Mouse (Mus musculus) lung, adult 18-20 months (tissue): Measurements from ENCODE around the gene Nop58.
"Not testable (repeated sequence)": the region's sequence is repeated elsewhere in the genome, so short reads cannot be mapped to it uniquely, and the experiment has no call there.

Experiments used
- DNase-seq, 2 experiments: peaks; one replicate each; pipeline ENCODE4 v3.0.0; 2022; ENCODE audit warnings: mixed read lengths in 2 of 2

The Nop58 gene

DNA sequence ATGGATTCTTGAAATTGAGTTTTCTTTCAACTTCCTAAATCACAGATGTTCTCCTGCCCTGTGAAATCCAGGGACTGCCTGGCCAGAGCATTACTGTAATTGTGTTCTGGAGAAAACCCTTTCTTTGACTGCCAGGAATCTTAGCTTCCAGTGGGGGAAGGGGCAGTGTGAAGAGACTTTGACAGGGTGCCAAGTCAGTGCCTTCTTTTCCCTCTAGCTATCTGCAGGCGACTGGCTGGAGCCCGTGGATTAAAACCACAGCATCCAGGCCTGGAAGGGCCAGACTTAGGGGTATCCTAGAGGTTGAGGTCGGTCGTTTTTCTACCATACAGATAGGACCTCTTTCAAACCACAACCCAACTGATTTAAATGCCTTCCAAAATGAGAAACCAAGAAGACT, 40.9 kb downstream of the Nop58 start:
- no peak for DNase-seq

DNA sequence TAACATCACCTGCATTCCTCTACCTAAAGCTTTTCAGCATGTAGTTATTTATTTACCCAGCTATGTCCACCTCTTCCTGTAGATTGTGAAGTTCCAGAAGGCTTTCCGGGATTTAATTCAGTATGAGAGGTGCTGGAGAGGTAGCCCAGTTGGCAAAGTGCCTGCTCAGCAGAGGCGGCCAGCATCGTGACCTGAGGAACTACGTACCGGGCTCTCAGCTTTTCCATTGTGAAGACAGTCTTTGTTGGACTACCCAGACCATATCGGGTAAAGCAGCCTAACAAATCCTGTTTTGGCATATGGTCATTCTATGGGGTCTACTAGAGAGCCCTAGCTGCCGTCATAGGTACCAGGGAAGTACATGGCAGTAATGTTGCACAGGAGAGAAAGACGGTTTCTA, 45.3 kb downstream of the Nop58 start:
- peak; percentile 21 to 51 for DNase-seq

DNA sequence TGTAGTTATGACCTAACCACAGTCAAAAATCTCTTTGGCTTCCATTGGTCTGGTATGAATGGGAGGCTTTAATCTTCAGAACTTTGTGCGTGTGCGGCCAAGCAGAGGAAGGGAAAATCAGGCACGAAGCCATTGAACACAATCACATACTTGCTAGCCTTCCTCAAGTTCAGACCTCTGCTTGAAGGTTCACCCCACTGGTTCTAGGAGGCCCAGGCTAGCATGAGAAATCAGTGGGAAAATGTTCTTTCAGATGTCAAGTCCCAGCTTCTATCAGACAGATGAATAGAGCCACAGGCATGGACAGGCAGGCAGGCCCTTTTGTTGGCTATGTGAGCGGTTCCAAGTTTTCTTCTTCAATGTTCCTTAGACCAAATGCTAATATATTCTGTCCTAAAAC, 46.0 kb downstream of the Nop58 start:
- DNase-seq, result no peak

DNA sequence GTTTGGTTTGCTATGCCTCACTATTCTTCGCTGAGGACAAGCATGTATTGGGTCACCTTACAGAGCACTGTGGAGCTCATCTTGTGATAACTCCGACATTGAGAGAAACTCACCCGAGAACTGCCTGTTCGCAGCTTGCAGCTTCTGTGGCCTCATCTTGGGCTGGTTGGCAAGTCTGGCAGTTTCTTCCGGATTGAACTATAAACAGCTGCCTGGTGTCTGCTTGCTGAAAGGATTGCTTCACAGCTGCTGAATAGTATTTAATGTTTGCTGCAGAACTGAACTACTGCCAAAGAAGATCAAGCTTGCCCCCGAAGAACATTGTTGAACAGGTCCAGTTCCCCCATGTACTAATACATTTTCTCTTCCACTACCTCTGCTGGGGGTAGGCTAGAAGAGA, 49.3 kb downstream of the Nop58 start:
- DNase-seq, result peak; percentile 11 to 52

DNA sequence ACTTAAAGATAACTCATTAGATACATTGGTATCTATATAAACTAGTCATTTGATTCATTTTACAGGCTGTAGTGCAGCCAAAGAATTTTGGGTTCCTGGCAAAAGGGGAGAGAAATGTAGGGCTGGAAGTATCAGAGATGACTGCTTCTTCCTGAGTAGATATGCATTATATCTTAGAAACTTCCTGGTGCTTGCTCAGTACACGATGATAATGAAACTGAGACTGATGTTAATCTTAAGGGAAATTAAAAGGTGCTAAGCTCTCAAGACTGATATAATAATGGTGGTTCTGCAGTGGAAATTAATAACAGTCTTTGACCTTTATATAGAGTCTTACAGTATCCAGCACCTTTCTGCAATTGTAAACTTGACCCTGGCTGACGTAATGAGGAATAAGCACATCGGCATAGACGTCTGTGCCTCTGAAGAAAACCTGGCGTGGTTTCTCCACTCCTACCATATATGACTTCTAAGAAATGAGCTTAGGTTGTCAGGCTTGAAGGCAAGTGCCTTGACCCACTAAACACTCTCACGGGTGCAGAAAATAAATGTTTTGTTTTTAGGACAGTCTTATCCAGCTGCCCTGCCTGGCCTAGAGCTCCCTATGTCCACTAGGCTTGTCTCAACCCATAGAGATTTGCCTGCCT, 54.1 kb downstream of the Nop58 start:
- DNase-seq, result no peak

DNA sequence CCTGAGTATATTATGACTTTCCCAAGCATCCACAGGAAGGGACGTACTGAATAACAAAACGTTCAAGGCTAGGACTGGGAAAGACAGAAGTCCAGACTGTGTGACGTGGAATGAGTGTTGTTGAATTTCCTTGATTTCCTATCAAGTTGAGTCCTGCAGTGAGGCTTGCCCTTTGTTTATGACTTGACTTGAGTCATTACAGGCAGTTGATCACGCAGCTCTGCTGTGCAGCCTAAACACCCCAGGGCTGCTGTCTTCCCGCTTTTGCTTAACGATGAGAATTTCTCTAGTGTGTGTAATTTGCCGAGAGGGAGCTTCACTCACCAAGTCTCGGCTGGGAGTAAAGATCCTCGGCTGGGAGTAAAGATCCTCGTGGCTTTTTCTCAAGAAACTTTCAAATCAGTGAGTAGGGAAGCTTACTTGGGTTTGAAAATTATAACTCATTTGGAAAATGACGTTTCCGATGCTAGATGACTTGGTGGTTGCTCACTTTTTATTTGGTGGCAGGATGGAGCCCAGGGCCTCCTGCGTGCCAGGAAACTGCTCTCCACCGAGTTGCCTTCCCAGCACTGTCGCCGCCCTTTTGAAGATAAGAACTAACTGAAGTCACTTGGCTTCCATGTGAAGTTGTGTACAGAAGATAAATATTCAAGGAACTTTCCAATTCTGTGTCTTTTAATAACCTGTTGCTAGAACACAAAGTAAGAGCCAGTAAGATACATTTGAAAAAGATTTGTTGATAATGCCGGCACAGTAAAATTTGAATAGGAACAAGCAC, 55.0 kb downstream of the Nop58 start:
- peak; percentile 45 to 65 for DNase-seq

DNA sequence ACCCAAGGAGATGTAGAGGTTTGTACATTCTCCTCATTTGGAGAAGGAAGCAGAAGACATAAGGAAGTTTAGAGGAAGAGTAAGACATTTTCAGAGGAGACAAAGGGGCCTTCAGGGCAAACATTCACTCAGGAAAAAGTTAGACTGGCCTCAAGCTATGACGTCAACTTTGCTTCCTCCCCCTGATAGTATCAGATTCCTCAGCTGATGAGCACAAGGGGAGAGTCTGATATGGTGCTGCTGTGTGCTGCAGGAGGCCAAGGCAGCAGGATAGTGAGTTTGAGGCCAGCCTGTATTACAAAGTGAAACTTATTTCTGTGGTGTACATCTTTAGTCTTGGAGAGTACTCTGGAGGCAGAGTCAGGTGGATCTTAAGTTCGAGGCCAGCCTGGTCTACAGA, 64.3 kb downstream of the Nop58 start:
- peak in 1 of 2 experiments; percentile 56 for DNase-seq

DNA sequence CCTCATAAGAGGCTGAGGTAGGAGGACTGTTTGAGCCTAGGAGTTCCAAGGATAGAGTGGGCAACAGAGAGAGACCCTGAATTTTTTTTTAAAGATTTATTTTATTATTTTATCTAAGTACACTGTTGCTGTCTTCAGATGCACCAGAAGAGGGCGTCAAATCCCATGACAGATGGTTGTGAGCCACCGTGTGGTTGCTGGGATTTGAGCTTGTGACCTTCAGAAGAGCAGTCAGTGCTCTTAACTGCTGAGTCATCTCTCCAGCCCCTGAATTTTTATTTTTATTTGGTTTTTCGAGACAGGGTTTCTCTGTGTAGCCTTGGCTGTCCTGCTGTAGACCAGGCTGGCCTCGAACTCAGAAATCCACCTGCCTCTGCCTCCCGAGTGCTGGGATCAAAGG, 65.0 kb downstream of the Nop58 start:
- DNase-seq, result not testable (repeated sequence)

DNA sequence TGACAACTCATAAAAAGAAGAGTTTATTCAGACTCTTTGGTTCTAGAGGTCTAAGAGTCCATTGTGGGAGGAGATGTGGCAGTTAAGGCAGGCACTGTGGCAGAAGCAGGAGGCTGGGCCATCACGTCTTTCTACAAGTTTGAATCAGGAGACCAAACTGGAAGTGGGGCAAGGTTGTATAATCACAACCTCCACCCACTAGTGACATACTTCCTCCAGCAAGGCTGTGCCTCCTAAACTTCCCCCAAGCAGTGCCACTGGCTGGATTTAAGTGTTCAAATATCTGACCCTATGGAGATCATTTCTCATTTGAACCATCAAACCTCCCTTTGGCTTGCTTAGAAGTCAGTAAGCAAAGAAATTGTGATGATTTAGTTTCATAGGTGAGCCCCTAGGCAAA, 70.5 kb downstream of the Nop58 start:
- DNase-seq, result no peak

DNA sequence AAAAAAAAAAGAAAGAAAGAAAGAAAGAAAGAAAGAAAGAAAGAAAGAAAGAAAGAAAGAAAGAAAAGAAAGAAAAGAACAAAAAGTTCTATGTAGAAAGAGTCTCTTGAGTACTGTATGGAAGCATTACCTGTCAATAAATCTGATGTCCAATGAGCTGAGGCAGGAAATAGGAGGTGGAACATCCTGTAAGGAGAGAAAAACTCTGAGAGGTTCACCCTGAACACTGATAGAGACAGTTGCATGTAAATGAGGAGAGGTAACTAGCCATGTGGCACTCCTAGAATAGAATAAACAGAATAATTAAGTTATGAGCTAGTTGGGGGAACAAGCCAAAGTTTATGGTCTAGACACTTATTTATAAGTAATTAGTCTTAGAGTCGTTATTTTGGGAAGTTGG, 73.6 kb downstream of the Nop58 start:
- no peak for DNase-seq

DNA sequence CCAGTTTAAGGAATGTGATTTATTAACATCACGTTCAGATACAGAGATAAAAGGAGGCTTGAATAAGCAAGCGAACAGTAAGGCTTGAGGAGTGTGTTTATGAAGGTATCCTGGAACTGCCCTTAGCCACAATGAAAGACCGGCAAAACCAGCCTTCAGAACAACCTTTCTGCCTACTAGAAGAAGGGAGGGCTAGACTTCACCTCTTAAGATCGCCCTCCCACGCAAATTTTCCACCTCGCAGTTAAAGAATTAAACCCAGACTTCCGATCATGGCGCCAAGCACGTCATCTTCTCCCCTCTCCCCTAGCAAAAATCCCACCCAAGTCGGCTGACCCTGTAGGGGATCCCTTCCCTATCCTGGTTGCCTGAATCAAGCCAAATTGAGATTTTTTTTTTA, 77.4 kb downstream of the Nop58 start:
- DNase-seq, result peak; percentile 49 to 54

DNA sequence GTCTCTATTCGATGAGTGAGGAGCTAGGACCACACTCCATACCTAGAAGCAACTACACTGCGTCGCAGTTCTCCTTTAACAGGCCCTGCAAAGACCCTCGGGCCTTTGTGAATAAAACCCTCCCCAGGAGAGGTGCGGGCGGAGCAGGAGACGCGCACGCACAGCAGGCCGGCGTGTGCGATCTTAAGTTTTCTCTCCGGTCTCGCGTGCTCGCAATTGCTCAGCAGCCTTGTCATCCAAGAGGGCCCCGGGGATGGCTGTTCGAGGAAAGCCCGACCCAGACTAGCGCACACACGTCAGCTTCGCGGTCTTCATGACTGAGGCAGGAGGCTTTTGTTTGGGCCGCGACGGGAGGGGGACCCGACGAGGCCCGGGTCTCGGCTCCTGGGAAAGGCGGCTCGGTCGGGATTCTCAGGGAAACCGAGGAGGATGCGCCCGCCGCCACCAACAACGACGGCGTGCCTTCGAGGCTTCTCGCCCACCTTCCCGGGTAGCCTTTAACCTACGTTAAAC, 77.9 kb downstream of the Nop58 start:
- DNase-seq, result peak; percentile 47

DNA sequence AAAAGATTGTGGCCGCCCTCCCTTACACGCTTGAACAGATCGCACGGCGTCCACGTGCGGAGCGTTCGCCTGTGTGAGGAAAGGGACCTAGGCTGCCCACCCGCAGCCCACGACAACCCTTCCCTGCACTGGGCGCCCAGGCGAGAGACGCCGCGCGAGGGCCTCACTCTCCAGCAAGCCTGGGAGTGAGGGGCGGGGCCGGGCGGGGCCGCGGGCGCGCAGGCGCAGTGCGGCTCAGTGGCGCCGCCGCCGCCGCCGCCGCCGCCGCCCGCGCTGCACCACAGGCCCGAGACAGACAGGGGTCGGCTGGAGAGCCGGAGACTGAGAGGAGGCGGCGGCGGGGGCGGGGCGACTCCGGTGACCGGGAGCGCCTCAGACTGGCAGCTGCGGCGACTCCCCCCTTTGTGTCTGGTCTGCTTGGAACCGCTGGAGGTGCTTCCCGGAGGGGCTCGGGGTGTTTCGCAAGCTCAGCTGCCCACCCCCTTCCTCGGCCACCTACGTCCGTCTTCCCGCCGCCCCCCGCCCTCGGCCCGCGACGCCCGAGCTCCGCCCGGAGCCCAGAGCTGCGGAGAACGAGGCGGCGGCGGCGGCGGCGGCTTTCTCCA, 78.5 kb downstream of the Nop58 start, which contains the start of gene Bmpr2:
Gene Bmpr2 (plus strand): TSS at position 237 of the 605 bp plus-strand sequence.
- peak; percentile 91 to 94 for DNase-seq

DNA sequence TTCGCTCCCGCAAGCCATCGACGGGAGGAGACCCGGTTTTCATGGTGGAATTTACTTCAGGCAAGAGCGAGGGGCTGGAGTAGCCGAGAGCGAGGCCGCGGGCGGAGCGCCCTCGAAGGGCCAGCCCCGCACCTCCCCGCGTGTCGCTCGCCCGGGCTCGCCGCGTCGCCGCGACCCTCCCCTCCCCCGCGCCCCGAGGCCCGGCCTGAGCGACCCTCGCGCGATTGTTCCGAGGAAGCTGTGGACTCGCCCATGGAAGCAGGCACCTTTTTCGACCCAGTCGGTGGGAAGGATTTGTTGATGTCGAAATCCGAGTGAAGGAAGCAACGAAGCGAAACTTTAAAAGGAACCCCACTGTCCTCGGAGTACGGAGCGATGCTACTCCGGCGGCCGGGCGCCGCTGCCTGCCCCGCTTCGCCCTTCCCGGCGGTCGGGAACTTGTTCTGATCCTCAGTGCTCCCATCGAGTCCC, 79.0 kb downstream of the Nop58 start:
- peak; percentile 60 to 63 for DNase-seq

DNA sequence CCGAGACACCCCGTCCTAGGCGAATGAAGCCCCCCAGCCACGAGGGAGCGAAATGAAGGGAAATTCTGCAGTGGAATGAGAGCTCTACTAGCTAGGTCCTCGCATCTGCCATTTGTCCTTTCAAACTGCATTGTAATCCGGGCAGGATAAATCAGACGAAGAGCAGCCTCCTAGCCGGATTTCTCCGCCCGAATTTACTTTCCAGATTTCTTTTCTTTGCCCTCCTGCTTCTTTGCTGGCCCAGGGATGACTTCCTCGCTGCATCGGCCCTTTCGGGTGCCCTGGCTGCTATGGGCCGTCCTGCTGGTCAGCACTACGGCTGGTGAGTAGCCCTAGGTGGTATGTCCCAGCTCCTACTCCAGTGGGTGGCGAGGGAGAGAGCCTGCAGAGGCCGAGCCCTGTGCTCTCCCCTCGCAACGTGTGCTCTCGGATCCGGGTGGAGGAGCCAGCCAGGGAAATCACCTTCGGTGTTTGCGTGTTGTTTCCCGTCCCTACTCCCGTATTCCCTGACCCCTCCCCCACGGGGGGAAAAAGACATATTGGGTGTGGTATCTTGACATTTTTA, 79.7 kb downstream of the Nop58 start:
- DNase-seq, result peak; percentile 65 to 78

DNA sequence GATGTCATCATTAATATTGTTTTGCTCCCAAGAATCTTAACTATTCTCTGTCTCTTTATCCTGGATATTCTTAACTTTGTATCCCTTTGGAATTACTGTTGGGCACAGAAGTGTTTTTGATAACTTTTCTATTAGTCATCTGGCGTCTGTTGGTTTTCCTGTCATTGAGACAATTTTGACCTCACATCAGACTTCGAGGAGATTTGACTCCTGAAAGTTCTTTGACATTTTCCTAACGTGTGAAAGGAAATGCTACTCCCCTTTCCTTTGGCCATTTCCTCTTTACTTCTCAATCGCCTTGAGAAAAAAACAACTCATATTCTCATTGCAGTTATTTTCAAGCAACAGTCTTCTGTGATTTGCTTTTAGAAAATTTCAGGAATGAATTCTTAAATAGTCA, 80.5 kb downstream of the Nop58 start:
- DNase-seq, result no peak

DNA sequence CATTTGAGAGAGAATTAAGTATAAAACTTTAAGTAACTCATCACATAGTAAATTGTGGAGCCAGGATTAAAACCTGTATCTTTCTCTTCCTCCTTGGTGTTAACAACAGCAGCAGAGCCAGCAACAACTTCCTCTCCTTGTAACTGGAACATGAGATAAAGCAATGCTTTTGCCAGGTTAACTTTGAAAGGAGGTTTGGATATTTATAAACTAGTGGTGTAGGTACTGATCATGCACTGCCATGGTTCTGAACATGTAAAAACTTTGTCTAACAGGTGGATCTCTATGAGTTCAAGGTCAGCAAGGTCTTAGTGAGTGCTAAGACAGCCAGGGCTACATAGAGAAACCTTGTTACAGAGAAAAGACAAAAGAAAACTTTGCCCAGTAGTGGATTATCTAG, 81.9 kb downstream of the Nop58 start:
- no peak for DNase-seq
